Mouse (Mus musculus): ENCODE results near the gene Pcdh9. TPM values are rescaled to one million over a fixed set of nuclear protein-coding genes. Genes with fewer than 3 reads are reported as not detected.

Gene Pcdh9
- total RNA-seq, 2 experiments from 2014 or later = 1.1 to 1.4 TPM

- DNase-seq = no peak
Measured at GRCm38 (mm10) chr14:93009147-93010064, 881.1 kb downstream of the Pcdh9 start.
